Mouse (Mus musculus) testis, postnatal 14 days (tissue): ENCODE data around the gene Rack1.
A peak's percentile ranks its signal among the peaks of the same experiment; 100 is the strongest.

Source experiments
- DNase-seq: peaks from one replicate; pipeline ENCODE4 v3.0.0; 2021; ENCODE audit warnings: low spot score

Rack1 gene

DNA sequence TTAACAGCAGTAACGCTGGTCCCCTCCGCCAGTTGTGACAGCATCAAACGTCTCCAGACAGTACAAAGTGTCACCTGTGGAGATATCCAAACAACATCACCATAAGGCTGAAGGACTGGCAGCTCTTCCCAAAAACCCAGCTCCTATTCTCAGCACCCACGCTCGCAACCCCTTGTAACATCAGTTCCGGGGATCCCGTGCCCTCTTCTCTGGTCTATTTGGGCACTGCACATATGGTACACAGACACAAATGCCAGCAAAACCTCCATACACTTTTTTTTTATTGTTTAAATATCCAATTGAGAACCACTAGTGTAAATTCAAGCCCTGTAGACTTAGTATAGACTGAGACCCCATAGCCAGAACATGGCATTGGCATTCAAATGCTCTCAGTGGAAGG is 4.9 kb upstream of the Rack1 start:
- DNase-seq = no peak

DNA sequence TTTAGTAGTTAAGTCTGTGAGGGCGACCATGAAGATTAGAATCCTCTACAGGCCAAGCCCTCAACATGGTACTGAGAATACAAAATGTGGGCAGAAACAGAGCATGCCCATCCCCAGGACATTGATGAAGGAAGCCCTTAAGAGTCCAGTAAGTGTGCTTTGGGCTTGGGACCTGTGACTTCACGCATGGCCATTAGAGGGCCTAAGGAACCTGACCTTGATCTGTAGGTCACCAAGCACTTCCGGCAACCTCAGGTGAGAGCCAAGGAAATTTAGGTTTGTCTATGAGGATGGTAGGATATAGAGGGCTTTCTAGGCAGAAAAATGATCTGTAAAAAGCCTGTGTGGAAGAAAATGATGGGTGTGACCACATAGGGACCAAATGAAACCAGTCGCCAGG is 3.8 kb upstream of the Rack1 start:
- DNase-seq = no peak

DNA sequence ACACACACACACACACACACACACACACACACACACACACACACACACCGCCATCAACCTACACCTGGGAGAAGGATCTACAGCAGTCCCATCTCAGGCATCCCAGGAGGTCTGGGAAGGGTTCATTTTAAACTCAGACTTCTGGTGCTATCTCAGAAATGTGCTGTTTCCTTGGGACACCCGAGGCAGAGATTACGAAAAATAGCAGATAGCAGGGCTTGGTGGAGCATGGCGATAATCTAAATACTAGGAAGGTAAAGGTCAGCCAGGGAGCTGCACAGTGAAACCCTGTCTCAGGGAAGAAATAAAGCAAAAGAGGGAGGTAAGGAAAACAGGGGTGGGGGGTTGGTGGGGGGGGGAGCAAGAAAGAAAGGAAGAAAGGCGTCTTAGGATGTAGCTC is 2.8 kb upstream of the Rack1 start:
- DNase-seq = no peak

DNA sequence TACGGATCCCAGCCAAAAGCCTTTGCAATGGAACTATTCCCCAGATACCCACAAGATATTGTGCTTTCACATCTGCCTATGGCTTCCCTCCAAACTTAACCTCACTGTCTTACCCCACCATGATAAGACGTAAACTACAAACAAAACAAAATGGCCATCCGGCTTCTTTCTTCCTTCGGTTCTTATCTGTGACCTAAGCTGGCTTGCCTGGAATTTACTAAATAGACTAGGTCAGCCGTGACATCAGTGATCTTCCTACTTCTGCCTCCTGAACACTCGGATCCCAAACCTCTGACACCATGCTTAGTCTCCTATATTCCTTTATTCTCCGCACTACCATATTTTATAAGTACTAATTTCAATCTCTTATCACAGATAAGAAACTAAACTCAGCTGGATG is 1.8 kb upstream of the Rack1 start:
- DNase-seq = no peak

DNA sequence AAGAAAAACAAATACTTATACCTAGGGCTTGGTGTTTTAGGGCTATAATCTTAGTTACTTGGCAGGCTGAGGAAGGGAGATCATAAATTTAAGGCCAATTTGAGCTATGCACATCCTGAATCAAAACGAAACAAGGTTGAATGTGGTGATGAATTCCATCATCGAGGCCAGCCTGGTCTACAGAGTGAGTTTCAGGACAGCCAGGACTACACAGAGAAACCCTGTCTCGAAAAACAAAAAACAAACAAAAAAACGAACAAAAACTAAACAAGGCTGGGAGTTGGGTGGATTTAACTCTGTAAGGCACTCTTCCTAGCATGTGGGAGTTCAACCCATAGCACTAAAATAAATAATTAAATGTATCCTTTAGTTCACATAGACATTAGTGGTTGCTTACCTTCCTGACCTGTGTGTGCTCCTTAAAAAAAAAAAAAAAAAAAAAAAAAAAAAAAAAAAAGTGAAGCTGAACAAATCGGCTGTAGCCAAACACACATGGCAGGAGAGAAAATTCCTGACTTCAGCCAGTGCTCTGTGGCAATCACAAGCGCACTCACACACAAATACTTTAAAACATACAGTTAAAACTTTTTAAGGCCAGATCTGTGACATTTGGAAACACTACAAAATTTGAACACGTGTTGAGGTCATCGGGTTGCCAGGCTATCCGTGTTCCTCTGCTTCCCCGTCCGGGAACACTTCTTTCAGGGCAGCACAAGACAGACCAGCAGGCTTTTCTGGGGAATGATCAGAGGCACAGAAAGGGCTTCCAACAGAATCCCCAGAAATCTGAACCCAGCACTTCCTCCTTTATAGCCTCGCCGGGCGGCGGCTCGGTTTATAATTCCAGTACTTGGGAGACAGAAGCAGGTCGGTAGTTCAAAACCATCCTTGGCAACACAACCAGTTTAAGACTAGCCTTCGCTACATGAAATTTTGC is 880 bp upstream of the Rack1 start:
- DNase-seq = no peak

DNA sequence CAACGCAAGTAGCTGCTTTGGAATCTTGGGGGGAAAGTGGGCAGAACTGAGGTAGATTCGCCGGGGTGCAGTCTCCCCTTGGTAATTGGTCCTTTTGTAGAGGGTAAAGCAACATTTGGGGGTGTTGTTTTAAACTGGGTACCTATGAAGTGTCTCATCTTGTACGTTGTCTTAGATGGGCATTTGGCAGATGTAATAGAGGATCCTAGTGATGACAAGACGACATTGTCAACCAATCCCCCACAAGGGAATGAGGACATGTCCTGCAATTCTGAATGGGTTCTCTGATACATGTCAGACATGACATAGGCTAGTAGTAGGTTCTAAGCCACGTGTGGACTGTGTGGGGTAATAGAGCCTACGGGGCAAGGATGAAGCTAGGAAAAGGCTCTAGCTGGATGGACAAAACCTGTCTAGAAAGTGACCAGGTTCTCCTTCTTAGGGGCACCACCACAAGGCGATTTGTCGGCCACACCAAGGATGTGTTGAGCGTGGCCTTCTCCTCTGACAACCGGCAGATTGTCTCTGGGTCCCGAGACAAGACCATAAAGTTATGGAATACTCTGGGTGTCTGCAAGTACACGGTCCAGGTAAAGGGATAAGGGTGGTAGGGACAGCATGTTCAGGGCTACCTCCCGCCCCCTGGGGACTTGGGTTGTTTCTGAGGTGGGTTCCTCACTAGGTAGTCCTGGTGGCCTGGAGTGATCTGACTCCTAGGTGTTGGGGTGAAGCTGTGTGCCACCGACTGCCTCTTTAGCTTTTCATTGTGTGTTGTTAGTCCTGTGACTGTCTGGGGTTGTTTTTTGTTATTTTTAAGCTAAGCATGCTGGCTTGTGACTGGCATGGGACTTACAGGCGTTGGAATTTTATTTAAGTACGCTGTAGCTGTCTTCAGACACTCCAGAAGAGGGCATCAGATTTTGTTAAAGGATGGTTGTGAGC is 2.0 kb downstream of the Rack1 start:
- DNase-seq = no peak

DNA sequence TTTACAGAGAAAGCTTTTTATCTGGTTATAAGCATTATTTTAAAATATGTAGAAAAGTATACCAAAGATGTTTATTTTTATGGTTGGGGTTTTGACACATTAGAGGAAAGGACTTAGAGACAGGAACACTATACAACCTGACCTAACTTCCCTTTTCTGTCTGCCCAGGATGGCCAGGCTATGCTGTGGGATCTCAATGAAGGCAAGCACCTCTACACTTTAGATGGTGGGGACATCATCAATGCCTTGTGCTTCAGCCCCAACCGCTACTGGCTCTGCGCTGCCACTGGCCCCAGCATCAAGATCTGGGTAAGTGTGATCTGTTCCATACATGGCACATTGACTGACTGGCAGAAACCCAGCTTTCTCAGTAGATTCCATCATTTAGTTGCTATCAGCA is 3.9 kb downstream of the Rack1 start:
- DNase-seq = no peak

DNA sequence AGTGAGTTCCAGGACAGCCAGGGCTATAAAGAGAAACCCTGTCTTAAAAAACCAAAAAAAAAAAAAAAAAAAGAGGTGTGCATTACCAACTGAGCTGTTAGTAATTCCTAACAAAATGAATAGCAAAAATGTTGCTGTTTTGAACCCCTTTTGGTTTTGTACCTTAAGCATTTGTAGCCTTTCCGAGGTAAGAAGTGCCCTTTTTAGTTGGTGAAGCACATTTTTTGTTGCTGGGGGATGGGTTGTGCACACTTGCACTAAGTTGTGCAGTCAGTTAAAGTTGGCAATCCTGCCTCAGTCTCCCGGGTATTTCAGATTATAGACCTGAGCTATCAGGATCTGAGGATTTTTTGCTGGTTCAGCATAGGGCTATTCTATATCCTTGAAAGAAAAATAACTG is 4.8 kb downstream of the Rack1 start:
- no peak for DNase-seq

DNA sequence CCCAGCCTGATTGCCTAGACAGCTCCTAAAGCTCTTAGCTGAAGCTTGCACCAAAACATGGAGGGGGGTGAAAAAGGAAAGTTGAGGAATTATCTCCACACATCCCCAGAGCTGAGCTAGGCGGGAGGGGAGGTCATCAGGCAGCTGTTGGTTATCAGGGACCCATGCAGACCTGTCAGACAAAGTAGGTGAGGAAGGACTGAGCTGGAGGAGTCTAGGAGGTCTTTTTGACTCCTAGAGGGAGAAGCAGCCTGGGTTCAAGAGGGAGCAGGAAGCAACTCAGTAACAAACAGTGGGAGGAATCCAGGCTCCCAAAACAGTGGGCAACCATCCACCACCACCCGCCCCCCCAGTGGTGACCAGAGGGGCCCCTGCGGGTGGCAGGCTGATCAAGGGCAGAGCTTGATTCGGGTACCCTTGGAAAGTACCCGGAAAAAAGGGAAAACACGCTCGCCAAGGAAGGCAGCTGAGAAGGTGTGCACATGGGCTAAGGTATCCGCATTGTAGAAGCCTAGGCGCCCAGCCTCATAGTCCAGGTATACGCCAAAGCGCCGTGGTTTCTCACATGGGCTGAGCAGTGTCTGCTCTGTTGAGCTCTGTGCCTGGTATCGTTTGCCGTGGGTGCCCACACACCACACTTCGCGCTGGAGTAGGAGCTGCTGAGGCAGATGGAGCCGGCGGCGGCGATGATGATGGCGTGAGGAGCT is 6.9 kb downstream of the Rack1 start:
- DNase-seq = no peak

DNA sequence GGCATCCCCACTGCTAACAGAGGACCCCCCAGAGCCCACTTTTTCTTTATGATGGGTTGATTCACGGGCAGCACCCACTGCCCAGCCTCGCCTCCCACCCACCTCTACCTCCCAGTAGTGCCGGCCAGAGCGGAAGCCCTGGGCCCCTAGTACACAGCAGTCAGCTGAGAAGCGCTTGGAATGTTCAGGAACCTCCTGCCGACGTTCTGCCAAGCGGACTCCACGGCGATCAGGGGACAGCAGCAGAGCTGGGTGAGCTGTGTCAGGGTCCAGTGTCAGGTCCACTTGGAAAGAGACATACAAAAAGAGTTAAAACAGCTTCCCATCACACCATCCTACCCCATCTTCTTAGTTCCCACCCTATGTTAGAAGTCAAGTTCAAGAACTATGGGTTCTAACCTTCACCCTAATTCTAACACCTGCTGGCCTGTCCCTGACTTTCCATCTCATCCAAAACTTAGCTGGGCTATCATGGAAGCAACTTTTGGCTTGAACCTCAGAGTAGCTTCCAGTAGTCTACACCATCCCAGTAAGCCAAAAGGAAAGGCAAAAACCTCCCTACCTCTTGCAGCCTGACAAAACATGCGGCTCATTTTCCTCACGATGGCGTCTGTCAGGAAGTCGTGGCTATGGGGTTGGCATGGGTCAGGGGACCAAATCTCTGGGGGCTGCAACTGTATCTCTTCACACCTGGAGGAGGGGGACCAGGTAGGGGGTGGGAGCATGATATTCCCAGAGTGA is 7.6 kb downstream of the Rack1 start:
- DNase-seq = no peak

DNA sequence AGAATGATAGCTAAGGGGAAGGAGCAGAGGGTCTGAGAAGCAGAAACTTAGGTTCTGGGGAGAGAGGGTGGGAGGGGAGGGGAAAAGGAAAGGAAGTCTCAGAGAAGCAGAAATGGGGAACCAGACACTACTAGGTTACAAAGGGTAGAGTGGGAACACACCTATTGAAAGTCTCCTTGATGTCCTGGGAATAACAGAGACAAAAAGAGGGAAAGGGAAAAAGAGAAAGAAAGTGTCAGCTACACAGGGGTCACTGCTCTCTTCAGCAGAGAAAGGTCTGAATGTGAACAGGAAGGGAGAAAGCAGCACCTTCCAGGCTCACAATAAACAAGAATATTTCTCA is 8.1 kb downstream of the Rack1 start:
- no peak for DNase-seq

DNA sequence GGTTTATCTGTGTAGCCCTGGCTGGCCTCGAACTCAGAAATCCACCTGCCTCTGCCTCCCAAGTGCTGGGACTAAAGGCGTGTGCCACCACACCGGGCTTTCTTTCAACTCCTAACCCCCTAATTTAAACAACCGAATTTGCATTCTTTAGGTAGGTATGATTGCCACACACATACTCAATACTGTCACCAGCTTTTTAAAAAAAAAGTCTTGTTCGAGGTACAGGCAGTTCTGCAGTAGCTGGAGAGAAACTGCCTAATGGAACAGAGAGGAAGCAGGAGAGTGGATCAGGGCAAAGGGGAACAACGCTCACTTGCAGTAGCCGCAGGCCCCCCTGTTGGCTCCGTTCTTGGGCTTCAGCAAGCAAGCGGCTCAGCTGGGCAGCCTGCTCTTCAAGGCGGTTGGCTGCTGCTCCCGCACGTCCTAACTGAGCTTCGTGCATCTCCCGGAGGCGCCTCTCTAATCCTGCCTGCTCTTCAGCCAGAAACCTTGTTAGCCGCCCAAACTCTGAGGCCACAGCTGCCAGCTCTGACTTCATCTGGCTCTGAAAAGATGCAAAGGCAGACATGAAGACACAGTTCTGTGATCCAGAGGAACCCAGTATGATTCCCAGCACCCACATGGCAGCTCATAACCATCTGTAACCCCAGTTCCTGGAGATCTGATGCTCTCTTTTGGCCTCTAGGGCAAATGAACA is 8.8 kb downstream of the Rack1 start:
- DNase-seq = no peak

DNA sequence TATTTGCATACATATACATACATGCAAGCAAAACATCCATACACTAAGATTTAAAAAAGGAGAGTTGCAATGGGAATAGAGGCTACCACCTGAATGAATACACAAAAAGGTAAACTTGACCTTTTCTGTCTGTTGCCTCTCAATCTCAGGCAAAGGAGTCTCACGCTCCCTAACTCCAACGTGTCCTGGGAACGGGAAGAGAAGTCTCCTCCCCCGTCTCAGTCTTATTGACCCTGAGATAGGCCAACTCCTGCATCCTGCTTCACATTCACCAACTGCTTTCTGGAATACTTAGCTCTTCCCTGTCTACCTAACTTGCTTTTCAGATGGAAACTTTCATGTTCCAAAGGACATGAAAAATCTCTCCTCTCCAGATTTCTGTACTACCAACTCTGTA is 9.3 kb downstream of the Rack1 start:
- DNase-seq = no peak

DNA sequence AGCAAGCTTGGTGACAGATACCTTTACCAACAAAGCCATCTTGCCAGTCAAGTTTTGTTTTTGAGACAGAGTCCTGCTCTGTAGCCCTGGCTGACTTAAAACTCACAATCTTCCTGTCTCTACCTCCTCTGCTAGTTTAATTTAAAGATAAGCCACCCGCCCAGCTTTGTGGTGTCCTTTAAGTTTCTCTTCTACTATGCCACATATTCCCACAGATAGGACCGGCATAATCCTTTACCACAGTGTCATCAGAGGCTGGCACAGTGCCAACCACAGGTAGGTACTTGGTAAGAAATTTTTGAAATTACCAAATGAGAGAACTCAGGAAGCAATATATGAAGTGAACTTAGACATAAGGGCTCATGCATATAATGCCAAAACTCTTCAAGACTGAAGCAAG is 10.0 kb downstream of the Rack1 start:
- no peak for DNase-seq

DNA sequence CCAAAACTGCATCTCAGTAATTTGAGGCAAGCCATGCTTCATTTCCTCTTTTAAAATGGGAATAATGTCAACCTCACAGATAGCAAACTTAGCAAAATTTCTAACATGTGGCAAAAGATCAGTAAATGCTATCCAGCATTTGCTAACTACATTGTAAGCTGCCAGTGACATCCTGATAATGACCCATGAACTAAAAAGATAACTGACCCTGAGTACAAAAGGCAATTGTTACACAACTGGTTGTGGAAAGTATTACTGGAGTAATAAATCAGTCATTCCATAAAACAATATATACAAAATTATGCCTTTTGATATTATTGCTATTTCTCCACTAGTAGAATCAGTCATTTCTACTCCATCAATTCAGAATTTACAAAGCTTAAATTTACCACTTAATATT is 13.7 kb downstream of the Rack1 start:
- no peak for DNase-seq

DNA sequence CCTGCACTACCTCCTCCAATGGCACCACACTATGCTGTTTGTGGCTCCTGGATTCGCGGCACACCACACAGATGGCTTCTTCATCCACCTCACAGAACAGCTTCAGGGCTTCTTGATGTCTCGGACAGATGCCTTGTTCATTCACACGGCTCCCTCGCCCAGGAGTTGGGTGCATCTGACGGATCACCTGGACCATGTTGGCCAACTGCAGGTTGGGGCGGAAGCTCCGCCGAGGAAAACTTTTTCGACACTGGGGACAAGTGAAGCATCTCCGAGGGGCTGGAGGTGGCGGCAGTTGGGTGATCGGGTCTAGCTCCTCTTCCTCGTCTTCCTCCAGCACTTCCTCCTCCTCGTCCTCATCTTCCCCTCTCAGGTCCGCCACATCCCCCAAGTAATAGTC is 15.7 kb downstream of the Rack1 start:
- no peak for DNase-seq

DNA sequence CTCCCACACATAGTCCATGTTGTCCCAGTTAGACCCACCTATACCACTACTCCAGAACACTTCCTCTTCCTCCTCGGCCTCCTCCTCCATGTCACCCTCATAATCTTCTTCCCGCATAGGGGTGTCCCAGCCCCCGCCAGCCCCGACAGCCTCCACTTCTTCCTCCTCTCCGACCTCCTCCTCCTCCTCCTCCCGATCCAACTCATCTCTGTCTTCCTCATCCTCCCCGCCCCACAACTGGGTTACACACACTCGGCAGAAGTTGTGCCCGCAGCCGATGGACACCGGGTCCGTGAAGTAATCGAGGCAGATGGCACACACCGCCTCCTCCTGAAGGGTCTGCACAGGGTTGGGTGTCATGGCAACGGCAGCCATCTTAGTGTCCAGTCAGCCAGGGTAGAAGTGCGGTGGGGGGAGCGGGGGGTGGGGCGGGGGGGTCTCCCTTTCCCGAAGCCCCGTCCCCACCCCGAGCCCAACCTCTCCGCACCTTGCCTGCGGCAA is 16.2 kb downstream of the Rack1 start:
- peak; percentile 77 for DNase-seq

DNA sequence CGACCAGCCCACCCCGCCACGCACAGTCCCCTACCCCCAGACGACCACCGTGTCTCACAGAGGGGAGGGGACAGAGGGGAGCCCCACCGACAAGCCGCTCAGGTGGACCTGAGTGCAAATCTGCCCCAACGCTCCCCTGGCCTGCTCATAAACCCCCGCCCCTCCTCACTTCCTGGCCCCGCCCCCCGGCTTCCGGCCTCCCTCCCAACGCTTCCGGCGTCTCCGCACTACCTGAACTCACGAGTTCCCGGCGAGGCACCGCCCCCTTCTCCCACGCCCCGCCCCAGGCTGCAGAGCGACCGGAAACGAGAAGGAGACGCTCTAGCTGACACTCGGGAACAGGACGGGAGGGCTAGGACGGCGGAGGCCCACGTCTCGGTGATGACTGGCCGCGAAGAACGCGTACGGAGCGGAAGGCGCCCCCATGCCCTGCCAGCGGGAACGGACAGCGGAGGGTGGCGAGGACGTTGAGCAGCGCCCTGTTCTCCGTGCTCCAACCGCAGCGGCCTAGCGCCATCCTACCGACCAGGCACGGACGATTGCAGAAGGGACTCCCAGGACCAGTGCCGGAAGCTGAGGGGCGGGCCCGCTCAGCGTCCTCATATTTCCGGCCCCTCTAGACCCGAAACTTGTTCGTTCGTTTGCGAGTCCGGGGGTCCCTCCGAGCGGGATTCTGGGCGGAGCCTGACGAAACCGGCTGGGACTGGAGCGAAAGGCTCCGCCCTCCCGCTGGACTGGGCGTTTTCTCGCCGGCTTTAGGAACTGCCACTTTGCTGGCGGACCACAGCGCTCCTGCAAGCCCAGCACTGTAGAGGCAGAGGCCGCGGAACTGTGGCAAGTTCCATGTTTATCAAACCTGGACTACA is 16.9 kb downstream of the Rack1 start, which contains the start of gene Trim41:
Gene Trim41 (minus strand): TSS at position 554 of the 866 bp plus-strand sequence.
- peak; percentile 100 for DNase-seq

DNA sequence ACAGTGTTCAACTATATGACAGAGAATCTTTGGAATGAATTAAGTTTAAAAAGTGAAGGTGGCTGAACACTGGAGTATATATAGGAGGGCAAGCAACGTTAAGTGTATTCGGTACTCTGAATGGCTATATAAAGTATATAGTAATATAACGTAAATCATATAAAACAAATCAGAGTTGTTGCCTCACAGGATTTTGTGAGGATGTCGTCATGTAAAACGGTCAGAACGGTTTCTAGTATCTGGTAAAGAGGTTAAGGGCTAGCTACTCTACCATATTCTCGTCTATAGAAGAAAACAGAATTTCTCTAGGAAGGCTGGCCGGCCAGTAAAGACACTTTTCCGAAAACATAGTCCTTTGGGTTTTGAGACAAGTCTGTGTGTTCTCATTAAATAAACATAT is 17.7 kb downstream of the Rack1 start:
- no peak for DNase-seq

DNA sequence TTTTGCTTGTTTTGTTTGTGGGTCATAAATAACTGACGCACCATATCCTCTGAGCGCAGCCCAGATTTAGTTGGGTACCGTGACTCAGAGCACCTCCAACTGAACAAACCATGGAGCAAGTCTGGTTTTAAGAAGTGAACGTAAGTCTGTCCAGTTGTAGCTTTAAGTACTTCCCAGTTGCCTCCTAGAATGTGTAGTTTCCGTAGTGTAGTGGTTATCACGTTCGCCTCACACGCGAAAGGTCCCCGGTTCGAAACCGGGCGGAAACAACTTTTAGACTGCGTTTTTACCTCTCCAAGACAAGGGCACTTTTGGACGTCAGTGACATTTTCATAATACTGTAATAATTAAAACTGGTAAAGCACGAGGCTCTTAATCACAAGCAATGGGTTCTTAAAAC is 18.2 kb downstream of the Rack1 start:
- DNase-seq = peak; percentile 73
